Mouse (Mus musculus) hindbrain, embryonic 16.5 days (tissue): Measurements from ENCODE around the gene Liph. TPM values are rescaled to one million over a fixed set of nuclear protein-coding genes. Genes with fewer than 3 reads are reported as not detected.

Experiments used
- ATAC-seq: fragments of 200-750 bp; cut with Nextera tagmentation; 2 replicates; pipeline ENCODE4 v1.8.0; 2017; ENCODE audit warnings: moderate TSS enrichment, moderate library complexity
- H3K27ac ChIP-seq: fragments of 300-500 bp; sonication (generic); 2 replicates; pipeline ENCODE4 v1.5.1; 2014; ENCODE audit warnings: low read depth, mild to moderate bottlenecking, control low read depth, low read length, moderate library complexity
- H3K27me3 ChIP-seq: fragments of 300-500 bp; sonication (generic); replicated peaks from 2 replicates; pipeline ENCODE4 v1.6.1; 2014; ENCODE audit warnings: low read length; ENCODE audit not compliant: control insufficient read depth, insufficient read depth
- H3K36me3 ChIP-seq: fragments of 300-500 bp; sonication (generic); 2 replicates; pipeline ENCODE4 v1.6.1; 2014; ENCODE audit warnings: mild to moderate bottlenecking, low read length, moderate library complexity, mixed read lengths; ENCODE audit not compliant: control insufficient read depth, insufficient read depth
- H3K4me1 ChIP-seq: fragments of 300-500 bp; sonication (generic); 2 replicates; pipeline ENCODE4 v1.6.1; 2014; ENCODE audit warnings: low read depth, low read length; ENCODE audit not compliant: control insufficient read depth, insufficient read depth
- H3K4me2 ChIP-seq: fragments of 300-500 bp; sonication (generic); 2 replicates; pipeline ENCODE4 v1.6.1; 2014; ENCODE audit warnings: mild to moderate bottlenecking, low read length, control low read depth, moderate library complexity
- H3K4me3 ChIP-seq: fragments of 300-500 bp; sonication (generic); 2 replicates; pipeline ENCODE4 v1.5.1; 2014; ENCODE audit warnings: mild to moderate bottlenecking, low read length, control low read depth, moderate library complexity
- H3K9ac ChIP-seq: fragments of 300-500 bp; sonication (generic); 2 replicates; pipeline ENCODE4 v1.6.1; 2014; ENCODE audit warnings: low read depth, mild to moderate bottlenecking, control low read depth, low read length, moderate library complexity
- H3K9me3 ChIP-seq: fragments of 300-500 bp; sonication (generic); 2 replicates; pipeline ENCODE4 v1.6.1; 2014; ENCODE audit warnings: mild to moderate bottlenecking, low read length, moderate library complexity; ENCODE audit not compliant: control insufficient read depth
- WGBS: fragments of 180-500 bp; shearing (Covaris S2); extraction: QIAGEN DNeasy Blood & Tissue Kit; methylation state at CpG from one replicate; pipeline ENCODE4 v1.1.7; 2014; 5-methylcytosine and 5-hydroxymethylcytosine counted together
- polyA plus RNA-seq: library from polyadenylated mRNA; unstranded; fragments of >200 nt; fragmentation: Nextera tagmentation; extraction: Ambion mirVana; gene quantifications from 2 replicates; pipeline ENCODE4 v1.2.1, GENCODE M21; 2015

Gene Liph
- polyA plus RNA-seq: 0.77 and 1.0 TPM in 2 replicates

DNA sequence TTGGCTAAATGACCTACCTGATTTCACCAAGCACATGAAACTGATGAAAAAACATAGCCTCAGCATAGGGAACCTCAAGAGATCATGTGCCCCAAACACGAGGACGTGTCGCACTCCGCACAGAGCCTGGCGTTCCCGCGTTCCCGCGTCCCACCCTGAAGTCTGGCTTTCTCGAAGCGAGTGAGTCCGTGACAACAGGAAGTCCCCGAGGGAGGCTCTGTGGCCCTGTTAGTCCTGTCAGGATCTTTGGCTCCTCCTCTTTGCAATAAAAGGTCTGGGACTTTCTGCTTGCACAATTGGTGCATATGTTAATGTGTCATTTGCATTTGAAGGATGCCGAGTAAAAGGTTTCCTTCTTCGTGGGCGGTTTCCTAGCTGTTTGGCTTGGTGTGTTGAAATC lies at the start of gene Liph:
Liph (minus strand) TSS at position 360 of the 400 bp plus-strand sequence.
- ATAC-seq: no peak
- peak within 1 kb of the TSS; percentile 54; the same call in 1 of the 2 replicates for H3K9ac ChIP-seq
- WGBS: 4% methylated on average over 16 of the region's 16 CpGs
- no peaks in the 10 kb centered on the region for H3K9me3 ChIP-seq
- peak within 1 kb of the TSS; percentile 34 for H3K4me3 ChIP-seq
- no peak within 1 kb of the TSS for H3K27ac ChIP-seq
- peaks cover 4% of the 10 kb centered on the region; the same call in 1 of the 2 replicates for H3K4me1 ChIP-seq
- H3K36me3 ChIP-seq: no peaks in the 10 kb centered on the region
- H3K4me2 ChIP-seq: peak within 1 kb of the TSS; percentile 67
- no peaks in the 10 kb centered on the region for H3K27me3 ChIP-seq

DNA sequence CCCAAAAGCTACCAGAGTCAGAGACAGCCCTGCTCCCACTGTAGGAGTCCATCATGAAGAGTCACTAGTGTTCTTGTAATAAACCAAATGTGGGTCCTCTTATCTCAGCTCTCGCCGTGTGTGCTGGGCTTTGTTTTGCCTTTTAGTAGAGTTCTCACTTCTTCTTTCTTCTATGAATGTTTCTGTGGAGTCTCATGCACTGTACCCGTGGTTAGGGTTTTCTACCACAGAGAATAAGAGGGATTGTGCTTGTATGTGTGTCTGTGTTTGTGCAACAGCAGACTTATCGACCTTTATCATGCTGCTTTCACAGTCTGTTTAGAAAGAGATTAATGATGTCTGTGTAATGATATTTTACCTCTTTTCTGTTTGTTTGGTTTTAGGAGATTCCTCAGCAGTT lies 48.4 kb upstream of the Liph start:
- no peak for ATAC-seq
- Histone ChIP-seq H3K4me3 (no peak overlapping the region), H3K9me3 (no peaks in the 10 kb centered on the region), H3K27ac (no peak overlapping the region), H3K36me3 (peaks cover 28% of the 10 kb centered on the region), H3K9ac (no peak overlapping the region), H3K4me1 (no peaks in the 10 kb centered on the region), H3K4me2 (no peak overlapping the region), H3K27me3 (no peaks in the 10 kb centered on the region)
- WGBS: 92% methylated on average over 4 of the region's 4 CpGs

DNA sequence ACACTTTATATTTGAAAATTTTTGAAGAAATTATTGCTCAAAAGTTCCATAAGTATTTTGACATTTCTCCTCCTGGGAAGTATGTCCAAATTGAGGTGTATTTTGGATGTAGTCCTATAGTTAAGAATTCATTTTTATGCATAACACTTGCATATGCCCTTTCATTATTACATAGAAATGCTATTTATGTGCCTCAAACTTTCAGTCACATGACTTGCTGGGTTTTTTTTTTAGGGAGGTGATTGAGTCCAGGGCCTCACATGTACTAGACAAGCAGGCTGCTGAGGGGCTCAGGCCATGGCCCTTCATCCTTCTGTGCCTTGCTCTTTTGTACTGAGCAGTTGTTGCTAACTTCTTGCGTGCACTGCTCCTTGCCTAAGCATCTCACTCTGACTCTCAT lies 44.5 kb upstream of the Liph start:
- Histone ChIP-seq H3K27me3 (no peaks in the 10 kb centered on the region), H3K4me1 (no peaks in the 10 kb centered on the region), H3K9ac (no peak overlapping the region), H3K4me3 (no peak overlapping the region), H3K36me3 (peaks cover 33% of the 10 kb centered on the region; the same call in 1 of the 2 replicates), H3K4me2 (no peak overlapping the region), H3K9me3 (no peaks in the 10 kb centered on the region), H3K27ac (no peak overlapping the region)
- 86% methylated on average over 1 of the region's 1 CpGs for WGBS
- ATAC-seq: no peak

DNA sequence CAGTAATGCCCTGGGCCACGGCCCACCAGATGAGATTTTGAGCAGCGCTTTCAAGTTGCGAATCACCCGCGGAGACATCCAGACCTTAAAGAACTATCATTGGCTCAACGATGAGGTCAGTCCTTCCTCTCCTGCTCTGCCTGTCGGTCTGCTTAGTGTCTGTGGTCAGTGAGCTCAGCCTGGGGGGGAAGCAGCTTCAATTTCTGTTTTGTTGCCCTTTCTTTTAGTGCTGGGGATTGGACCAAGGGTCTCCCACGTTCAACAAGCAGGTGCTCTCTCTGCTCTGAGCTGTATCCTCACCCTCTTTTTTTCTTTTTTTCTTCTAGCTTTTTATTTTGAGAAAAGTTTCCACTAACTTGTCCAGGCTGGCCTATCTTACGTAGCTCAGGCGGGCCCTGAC lies 43.1 kb upstream of the Liph start:
- Histone ChIP-seq H3K9me3 (no peaks in the 10 kb centered on the region), H3K36me3 (peaks cover 22% of the 10 kb centered on the region; the same call in 1 of the 2 replicates), H3K4me2 (no peak overlapping the region), H3K9ac (no peak overlapping the region), H3K4me1 (no peaks in the 10 kb centered on the region), H3K27me3 (no peaks in the 10 kb centered on the region), H3K27ac (no peak overlapping the region), H3K4me3 (no peak overlapping the region)
- WGBS: 93% methylated on average over 10 of the region's 10 CpGs
- ATAC-seq: no peak

DNA sequence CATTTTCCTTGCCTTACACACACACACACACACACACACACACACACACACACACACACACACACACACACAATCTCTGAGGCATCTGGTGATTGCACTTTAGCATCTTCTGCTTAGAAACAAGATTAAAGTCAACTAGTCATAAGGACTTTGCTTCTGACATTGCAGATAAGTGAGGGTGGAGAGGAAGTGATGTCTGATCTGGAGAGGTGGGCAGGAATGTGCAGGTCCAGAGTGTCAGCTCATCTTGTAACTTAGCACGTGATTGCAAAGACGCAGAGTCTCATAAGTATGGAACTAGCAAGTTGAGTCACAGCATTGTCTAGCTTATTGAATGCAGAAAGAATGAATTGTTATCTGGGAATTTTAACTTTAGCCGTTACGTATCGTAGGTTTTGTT lies 32.0 kb upstream of the Liph start:
- Histone ChIP-seq H3K4me2 (no peak overlapping the region), H3K27me3 (no peaks in the 10 kb centered on the region), H3K9ac (no peak overlapping the region), H3K27ac (no peak overlapping the region), H3K4me3 (no peak overlapping the region), H3K9me3 (no peaks in the 10 kb centered on the region), H3K36me3 (peaks cover 37% of the 10 kb centered on the region), H3K4me1 (no peaks in the 10 kb centered on the region)
- no peak for ATAC-seq
- 96% methylated on average over 5 of the region's 5 CpGs for WGBS

DNA sequence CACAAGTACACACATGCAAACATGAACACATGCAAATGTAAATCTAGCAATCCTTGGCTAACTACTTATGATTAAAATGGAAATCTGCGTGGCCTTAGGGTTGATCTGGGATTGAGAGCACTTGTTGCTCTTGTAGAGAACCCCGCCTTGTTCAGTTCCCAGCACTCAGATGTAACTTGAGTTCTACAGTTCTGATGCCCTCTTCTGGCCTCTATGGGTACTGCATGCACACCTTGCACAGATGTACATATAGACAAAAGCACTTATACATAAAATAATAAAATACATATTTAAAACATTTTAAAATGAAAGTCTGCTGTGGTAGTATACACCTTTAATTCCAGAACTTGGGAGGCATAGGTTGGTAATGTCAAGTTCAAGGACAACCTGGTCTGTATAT lies 26.7 kb upstream of the Liph start:
- Histone ChIP-seq H3K9me3 (peaks cover 4% of the 10 kb centered on the region; the same call in 1 of the 2 replicates), H3K4me2 (no peak overlapping the region), H3K4me1 (no peaks in the 10 kb centered on the region), H3K9ac (no peak overlapping the region), H3K27ac (no peak overlapping the region), H3K36me3 (peaks cover 38% of the 10 kb centered on the region), H3K27me3 (no peaks in the 10 kb centered on the region), H3K4me3 (no peak overlapping the region)
- WGBS: 97% methylated on average over 2 of the region's 2 CpGs
- no peak for ATAC-seq

DNA sequence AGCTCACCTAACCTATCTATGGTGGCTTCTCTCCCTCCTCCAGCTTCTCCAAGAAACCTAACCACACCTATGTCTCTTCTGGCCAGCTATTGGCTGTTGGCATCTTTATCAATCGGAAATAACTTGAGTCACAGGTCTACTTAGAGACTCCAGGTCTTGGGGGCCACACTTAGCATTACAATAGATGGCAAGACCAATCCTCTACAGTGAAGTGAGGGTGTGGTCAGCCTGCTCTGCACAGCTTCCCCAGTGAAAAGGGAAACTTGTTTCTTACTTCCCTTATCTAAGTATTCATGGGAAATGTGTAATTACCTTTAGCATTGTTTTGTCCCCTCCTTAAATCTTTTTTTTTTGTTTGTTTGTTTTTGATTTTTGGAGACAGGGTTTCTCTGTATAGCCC lies 20.1 kb upstream of the Liph start:
- ATAC-seq: no peak
- Histone ChIP-seq H3K27me3 (no peaks in the 10 kb centered on the region), H3K36me3 (peaks cover 25% of the 10 kb centered on the region), H3K4me3 (no peak overlapping the region), H3K9ac (no peak overlapping the region), H3K4me2 (no peak overlapping the region), H3K27ac (no peak overlapping the region), H3K4me1 (peaks cover 7% of the 10 kb centered on the region), H3K9me3 (no peaks in the 10 kb centered on the region)
- WGBS: 90% methylated on average over 1 of the region's 1 CpGs

DNA sequence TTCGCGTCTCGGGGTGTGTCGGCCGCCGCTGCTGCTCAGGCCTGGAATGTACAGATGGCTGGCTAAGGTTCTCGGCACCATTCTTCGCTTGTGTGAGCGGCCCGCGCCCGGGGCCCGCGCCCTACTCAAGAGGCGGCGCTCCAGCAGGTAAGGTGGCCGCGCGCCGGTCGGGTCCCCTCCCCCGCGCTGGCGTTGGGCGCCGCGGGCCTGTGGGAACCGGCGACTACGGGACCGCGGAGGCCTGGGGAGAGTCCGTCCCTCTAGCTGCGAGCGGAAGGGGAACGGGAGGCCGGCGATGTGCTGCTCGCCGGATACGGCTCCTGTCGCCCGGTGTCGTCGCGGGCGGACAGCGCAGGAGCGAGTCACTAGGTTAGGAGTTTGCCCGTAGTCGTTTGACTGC lies 14.1 kb upstream of the Liph start:
- WGBS: under 1% methylated on average over 51 of the region's 51 CpGs
- Histone ChIP-seq H3K4me3 (peak overlapping the region; percentile 97), H3K4me2 (peak overlapping the region; percentile 66), H3K36me3 (no peaks in the 10 kb centered on the region), H3K9ac (peak overlapping the region; percentile 85), H3K9me3 (no peaks in the 10 kb centered on the region), H3K27ac (peak overlapping the region; percentile 81), H3K4me1 (peaks cover 15% of the 10 kb centered on the region), H3K27me3 (no peaks in the 10 kb centered on the region)
- peak; percentile 79 for ATAC-seq

DNA sequence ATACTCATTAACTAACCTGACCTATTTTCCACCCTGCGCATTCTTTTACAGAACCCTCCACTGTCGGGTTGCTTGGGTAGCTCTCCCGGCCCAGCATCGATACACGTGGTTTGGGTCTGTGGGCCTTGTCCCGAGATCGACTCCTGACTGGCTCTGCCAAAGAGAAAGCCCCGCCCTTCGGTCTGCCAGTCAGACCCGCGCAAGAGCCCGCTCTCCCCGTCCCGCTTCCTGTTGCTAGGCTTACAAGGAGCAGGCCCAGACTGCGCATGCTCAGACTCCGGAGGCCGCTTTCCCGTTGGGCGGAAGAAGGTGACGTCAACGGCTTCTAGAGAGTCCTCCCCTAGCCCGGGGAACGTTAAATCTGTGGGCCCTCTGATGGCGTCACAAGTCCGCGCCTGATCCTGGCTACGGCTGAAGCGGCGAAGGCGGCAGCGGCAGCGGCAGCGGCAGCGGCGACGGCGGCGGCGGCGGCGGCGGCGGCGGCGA lies 13.7 kb upstream of the Liph start, which contains the start of gene Senp2:
Senp2 (plus strand) TSS at position 386 of the 486 bp plus-strand sequence.
- no peaks in the 10 kb centered on the region for H3K36me3 ChIP-seq
- peaks cover 15% of the 10 kb centered on the region for H3K4me1 ChIP-seq
- H3K27ac ChIP-seq: peak within 1 kb of the TSS; percentile 81
- ATAC-seq: peak; percentile 100
- H3K4me3 ChIP-seq: peak within 1 kb of the TSS; percentile 97
- H3K9me3 ChIP-seq: no peaks in the 10 kb centered on the region
- under 1% methylated on average over 38 of the region's 45 CpGs for WGBS
- no peaks in the 10 kb centered on the region for H3K27me3 ChIP-seq
- H3K4me2 ChIP-seq: peak within 1 kb of the TSS; percentile 66
- H3K9ac ChIP-seq: peak within 1 kb of the TSS; percentile 85
